Mouse (Mus musculus) CD8-positive naive resting alpha-beta T cell, adult 2 months (primary cell): ENCODE measurements around the gene Dtd1.
"Not testable (repeated sequence)": the region's sequence is repeated elsewhere in the genome, so short reads cannot be mapped to it uniquely, and the experiment has no call there.

Experiments used
- DNase-seq, 2 experiments: peaks; one replicate each; pipeline ENCODE4 v3.0.0; 2022; ENCODE audit warnings: low read depth in 2 of 2, low spot score in 2 of 2

Gene Dtd1

DNA sequence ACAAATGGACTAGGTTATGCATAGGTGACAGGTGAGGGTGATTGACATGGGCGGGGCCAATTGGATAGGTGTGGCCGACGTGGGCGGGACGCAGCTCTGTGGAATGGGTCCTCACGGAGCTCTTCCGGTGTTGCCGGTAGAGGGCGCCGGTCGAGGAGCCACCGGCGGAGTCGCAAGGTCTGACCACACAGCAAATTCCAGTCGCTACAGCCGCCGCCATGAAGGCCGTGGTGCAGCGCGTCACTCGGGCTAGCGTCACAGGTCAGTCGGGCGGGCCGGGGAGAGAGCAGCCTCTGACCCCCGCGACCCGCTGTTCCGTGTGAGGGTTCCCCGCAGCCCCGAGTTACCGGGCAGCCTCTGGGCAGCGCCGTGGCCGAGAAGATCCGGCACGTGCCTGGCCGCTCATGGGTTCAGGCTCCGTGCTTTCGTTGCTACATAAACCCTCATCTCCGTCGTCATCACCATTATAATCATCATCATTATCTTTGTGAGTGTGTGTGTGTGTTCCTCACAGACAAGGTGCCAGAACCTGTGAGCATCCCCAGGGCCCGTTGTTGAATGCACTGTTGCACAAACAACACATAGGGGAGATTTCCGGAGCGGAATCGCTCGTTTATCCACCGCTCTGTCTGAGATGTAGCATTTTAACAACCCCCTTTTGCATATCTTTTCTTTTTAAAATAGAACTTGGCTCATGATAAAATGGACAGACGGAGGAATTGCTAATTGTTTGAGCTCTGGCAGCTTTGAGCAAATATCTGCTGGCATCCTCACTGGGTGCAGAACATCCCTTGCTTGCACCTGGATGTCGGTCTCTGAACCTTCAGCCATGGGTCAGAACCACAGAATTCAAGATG, at the start of gene Dtd1:
TSS of gene Dtd1 (plus strand) at position 67 of the 857 bp plus-strand sequence.
- DNase-seq = peak; percentile 73 to 76

DNA sequence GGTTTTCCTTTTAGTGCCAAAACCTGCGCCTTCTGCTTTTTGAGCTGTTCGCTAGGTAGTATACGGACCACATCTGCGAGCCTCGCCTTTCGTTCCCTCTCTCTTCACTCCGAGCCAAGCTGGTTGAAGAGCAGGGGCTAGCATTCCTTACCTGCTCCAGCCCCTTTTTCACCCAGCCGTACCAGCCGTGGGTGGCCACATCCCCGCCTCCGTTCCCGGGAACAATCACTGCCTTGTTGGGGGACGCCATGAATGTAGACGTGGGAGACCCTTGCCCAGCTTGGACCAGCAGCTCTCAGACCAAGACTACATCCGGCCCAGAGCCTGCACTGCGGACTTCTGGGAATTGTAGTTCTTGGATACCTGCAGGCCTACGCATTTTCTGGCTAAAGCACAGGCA, 49.2 kb upstream of the Dtd1 start, which contains the start of gene Rbbp9:
TSS of gene Rbbp9 (minus strand) at position 341 of the 400 bp plus-strand sequence.
- peak in 1 of 2 experiments; percentile 46 for DNase-seq

GRCm38 (mm10) chr2:144553905-144554304, 45.8 kb upstream of the Dtd1 start:
- DNase-seq = no peak

DNA sequence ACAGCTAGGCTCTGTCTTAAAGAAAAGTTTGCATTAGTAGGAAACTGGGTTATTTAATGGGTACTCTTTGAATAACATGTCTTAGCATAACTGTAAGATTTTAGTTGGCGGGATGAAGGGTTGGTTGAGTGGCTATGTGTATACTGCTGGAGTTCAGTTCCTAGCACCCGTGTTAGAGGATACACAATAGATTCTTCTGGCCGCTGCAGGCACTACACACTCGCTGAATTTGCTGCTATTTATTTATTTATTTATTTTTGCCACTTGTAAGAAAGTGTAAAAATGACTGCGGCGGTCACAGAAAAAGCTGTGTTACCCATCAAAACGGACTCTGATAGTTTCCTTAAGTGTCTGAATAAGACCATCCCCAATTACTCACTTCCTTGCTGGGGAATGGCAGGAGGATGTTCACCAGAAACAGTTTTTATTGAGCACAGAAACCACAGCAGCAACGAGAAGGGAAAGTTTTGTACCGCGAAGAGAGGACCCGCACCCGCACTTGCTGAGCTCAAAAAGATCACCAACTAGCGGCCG, 44.3 kb upstream of the Dtd1 start:
- peak in 1 of 2 experiments; percentile 2 for DNase-seq

GRCm38 (mm10) chr2:144555820-144556552, 43.7 kb upstream of the Dtd1 start, which contains the start of gene Sec23b:
Gene Sec23b (plus strand): TSS chr2:144556229.
- DNase-seq = peak; percentile 91

GRCm38 (mm10) chr2:144588723-144589122, 11.0 kb upstream of the Dtd1 start:
- DNase-seq = no peak

DNA sequence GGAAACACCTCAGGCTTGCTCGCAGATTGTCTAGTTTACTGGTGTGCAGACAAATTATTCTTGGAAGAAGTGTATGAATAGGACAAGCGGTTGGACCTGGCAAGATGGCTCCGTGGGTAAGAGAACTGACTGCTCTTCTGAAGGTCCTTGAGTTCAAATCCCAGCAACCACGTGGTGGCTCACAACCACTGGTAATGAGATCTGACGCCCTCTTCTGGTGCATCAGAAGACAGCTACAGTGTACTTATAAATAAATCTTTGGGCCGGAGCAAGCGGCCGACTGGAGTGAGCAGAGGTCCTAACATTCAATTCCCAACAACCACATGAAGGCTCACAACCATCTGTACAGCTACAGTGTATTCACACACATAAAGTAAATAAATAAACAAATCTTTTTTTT, 6.7 kb upstream of the Dtd1 start:
- DNase-seq = not testable (repeated sequence)

GRCm38 (mm10) chr2:144593951-144594651, 5.6 kb upstream of the Dtd1 start, which contains the start of gene Smim26:
Gene Smim26 (plus strand): TSS chr2:144594054.
- peak; percentile 49 to 60 for DNase-seq

DNA sequence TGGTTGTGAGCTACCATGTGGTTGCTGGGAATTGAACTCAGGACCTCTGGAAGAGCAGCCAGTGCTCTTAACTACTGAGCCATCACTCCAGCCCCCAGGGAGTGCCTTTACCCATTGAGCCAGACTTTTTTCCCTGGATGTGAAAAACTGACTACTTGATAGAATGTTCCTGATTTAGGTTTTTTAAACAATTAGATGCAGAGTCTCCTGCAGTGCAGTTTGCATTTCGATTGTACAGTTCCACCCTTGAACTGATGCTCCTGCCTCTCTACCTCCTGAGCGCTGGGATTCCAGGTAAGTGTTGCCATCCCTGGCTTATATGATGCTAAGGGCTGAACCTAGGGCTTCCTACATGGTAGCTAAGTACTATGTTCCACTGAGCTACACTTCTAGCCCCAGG, 1.7 kb upstream of the Dtd1 start:
- DNase-seq = no peak

DNA sequence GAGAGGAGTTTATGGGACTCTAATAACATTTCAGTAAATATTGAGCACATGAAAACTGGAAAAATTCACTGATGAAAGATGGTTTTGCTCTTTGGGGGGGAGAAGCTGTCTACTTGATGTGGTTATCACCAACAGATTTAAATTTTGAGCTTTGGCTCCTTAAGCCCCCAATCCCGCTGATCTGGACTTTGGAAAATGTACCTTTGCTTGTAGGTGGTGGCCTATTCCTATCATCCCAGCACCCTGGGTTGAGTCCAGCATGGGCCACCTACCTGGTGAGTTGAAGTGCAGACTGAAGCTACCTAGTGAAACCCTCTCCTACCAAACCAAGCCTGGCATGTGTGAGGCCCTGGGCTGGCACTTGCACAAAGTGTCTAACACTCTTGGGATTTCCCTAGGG, 1.9 kb downstream of the Dtd1 start:
- no peak for DNase-seq

DNA sequence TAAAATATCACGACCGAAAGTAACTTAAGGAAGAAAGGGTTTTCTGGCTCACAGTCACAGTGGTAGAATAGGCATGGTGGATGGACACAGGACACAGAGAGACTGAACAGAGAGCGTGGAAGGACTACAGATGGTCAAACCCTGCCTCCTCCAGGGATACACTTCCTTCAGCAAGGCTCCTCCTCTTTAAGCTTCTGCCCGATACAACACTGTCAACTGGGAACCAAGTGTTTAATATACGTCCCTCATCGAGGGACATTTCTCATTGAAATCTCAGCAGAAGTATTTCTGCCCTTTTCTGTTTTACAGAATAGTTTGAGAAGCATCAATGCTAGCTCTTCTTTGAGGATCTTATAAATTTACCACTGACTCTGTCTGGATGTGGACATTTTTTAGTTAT, 14.3 kb downstream of the Dtd1 start:
- no peak for DNase-seq

- no peak for DNase-seq
These were observed 17.6 kb downstream of the Dtd1 start for GRCm38 (mm10) chr2:144617074-144617874.

DNA sequence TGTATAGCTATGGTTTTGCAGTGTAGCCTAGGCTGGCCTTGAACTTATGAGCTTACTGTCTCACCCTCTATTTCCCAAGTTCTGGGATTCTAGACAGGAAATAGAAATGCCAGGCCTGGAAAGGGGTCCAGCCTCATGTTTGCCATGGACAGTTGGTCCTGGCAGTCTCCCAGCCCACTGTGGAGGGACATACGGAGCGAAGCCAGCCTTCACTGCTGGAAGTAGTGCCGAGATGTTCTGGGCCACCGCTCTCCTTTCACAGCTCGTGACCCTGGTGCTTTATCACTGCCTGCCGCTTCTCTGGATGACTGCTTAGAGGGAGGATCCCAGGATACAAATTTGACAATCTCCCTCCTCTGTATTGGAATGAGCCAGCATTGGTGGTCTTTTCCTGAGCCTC, 21.8 kb downstream of the Dtd1 start:
- DNase-seq = no peak

DNA sequence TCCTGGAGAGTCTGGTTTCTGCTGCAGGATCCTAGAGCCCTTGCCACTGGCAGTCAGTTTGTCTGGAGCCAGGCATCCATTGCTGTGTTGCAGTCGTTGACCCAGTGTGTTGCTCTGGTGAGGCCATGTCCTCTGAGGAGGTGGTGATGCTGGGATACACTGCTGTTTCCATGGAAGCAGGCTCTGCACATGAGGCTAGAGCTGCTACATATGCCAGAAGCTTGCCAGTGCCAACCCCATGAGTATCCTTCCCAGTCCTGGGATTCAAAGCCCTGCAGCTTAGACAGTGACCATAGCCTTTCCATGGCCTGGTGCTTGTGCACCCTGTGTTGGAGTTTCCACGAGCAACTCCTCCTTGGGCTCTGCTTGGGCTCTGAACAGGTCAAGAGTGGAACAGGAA, 33.9 kb downstream of the Dtd1 start:
- DNase-seq = no peak

DNA sequence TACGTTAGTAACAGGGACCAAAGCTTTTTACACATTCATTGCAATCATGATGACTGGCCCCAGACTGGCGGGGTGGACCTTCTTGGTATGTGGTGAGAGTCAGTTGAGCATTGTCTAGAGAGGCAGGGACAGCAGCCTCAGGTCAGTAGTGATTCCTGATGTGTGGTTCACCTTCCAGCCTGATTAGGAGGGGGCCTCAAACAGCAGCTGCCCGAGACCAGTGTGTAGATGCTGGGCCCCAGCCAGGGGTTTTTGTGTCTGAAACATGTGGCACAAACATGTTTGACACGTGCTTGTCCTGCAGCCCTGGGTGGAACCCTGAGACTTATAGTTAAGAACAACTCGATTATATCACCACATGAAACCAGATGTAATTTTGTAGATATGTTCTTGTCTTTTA, 34.5 kb downstream of the Dtd1 start:
- DNase-seq = no peak

- no peak for DNase-seq
These were observed 35.0 kb downstream of the Dtd1 start for GRCm38 (mm10) chr2:144634729-144635128.

GRCm38 (mm10) chr2:144635644-144636320, 36.1 kb downstream of the Dtd1 start:
- DNase-seq = peak; percentile 17 to 36

- no peak for DNase-seq
These were observed 37.5 kb downstream of the Dtd1 start for GRCm38 (mm10) chr2:144637204-144637603.

GRCm38 (mm10) chr2:144637671-144638395, 38.1 kb downstream of the Dtd1 start:
- no peak for DNase-seq
